Mouse (Mus musculus) liver, postnatal 0 days (tissue): ENCODE results near the gene Dnajc28.

ENCODE experiments used
- CTCF ChIP-seq: sonication (generic); IDR thresholded peaks from 2 replicates; pipeline ENCODE4 v1.5.1; 2016; ENCODE audit warnings: antibody characterized with exemption, low read depth
- EP300 ChIP-seq: IDR thresholded peaks from 2 replicates; pipeline ENCODE4 v1.6.1; 2016; ENCODE audit warnings: antibody characterized with exemption, low read depth, mild to moderate bottlenecking

GRCm38 (mm10) chr16:91655285-91655684 is 36.5 kb upstream of the Dnajc28 start:
- TF ChIP-seq CTCF: no peak
- TF ChIP-seq EP300: no peak
